Mouse (Mus musculus): ENCODE measurements around the gene Mms19.

The Mms19 gene

DNA sequence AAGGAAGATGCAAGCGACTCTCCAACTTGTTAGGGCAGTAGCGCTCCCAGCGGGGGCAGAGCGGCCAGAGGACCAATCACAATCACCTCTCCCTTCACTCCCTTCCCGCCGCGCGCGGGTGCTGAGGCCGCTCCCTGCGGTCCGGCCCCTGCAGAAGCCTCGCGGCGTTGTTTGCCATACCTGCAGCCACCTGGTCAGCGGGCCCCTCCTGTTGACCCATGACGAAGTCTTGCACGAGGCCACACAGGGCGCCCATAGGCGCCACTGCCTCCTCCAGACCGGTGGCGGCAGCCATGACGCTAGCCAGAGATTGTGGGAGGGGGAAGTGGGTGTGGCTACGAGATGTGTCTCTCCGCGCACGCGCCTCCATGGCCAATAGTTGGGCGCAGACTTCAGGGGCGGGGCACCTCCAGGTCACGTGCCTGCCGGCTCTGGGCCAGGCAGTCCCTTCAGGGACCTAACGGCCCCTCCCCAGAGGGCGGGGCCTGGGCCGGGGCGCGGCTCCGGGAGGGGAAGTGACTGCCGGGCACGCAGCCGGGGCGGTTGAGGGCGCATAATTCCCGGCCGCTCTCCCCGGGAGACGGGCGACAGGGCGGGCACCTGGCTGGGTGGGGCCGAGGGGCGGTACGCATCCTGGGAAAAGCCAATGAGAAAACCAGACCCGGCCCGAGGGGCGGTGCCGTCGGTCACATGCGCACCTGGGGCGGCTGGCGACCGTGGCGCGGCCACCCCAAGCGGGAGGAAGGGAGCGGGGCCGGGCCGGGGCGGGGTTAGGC, at the start of gene Mms19:
Gene Mms19, minus strand, starts transcription at position 339 of the 776 bp plus-strand sequence.
- peak; percentile 99 for DNase-seq

- peak; percentile 93 for DNase-seq
Measured at GRCm38 (mm10) chr19:42026158-42026557, 45.2 kb upstream of the Mms19 start.

DNA sequence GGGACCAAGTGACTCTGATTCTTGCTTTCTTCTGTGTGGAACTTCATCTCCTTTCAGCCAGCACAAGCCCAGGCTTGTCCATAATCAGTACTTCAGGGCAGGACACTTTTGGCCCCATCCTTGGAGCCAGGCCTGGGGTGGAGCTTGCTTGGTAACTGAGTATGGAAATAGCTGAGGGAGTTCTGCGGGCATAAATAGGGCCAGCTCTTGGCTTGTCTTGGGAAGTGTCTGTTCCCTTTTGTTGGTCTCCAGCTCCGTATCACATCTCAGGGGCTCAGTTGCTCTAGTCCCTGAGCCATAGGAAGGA, 41.5 kb upstream of the Mms19 start:
- DNase-seq, result no peak

- peak in 1 of 2 experiments; percentile 44 for DNase-seq
Measured at GRCm38 (mm10) chr19:42021681-42022541, 41.0 kb upstream of the Mms19 start.

- DNase-seq, result no peak
Measured at GRCm38 (mm10) chr19:42019011-42019522, 38.1 kb upstream of the Mms19 start.

- DNase-seq, result peak; percentile 90 to 94
Measured at GRCm38 (mm10) chr19:42017399-42018247, 36.7 kb upstream of the Mms19 start.

DNA sequence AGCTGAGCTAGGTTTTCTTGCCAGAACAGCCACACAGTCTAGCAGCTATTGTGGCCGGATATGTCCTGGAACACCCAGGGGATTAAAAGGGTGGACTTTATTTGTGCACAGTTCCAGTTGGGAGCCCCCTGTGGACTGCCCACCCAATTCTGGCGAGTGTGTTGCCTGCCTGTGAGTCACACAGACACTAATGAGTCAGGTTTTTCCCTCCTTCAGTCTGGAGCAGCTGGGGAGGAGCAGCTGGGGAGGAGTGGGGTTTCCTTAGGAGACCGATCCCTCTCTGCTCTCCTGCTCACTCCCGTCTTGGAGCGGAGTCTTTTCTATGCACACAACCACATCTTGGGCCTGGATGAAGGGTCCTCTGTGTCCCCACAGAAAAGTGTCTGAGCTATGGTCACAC, 35.9 kb upstream of the Mms19 start:
- DNase-seq, result peak in 1 of 2 experiments; percentile 31

DNA sequence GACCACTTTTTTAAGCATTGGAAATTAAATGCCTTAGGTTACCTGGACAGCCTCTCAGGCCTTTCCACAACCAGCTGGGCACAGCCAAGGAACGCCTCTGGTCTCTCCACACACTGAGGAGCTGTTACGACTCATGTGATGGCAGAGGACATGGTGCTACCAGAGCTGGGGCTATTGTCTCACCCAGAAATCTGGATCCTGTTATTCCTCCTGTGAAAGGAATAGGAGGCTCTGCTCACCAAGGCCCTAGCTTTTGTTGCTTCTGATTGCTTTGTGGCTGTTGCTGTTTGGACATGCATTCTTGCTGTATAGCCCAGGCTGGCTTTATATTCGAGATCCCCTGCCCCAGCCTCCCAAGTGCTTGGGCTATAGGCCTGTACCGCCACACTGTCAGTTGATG, 35.3 kb upstream of the Mms19 start:
- DNase-seq, result no peak

DNA sequence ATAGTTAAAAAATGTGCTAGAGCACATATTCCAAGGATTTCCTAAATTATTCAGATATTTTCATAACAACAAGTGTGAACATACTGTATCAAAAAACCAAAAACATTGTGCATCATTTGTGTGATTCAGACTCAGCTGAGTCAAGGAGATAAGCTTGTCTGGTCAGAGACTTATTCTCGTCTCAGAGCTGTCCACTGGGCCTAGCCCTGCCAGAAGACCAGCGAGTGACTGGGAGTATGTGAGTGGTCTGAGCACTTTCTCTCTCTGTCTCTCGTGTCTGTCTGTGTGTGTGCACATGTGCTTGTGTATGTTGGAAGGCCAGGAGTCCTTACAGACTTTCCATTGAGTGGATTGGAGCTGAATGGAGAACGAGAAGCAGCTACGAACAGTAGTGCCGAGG, 34.0 kb upstream of the Mms19 start:
- DNase-seq, result no peak

- DNase-seq, result no peak
Measured at GRCm38 (mm10) chr19:42014231-42014825, 33.4 kb upstream of the Mms19 start.

DNA sequence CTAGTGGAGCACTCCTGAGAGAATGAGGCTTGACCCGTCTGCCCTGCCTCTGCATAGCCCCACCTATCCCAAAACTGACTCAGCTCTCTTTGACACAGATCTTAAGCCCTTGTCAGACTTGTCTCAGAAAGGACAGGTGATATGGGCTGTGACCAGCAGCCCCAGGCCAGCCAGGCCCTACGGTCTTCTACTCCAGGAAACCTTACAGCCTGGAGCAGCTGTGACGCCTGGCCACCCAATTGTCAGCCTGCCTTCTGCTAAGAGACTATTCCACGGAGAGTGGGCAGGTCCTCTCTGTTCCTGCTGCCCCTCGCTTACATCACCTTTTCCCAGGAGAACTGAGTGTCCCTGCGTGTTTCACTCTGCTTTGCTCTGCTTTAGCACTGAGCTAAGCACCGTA, 30.2 kb upstream of the Mms19 start:
- DNase-seq, result no peak

- DNase-seq, result no peak
Measured at GRCm38 (mm10) chr19:42010436-42010835, 29.5 kb upstream of the Mms19 start.

DNA sequence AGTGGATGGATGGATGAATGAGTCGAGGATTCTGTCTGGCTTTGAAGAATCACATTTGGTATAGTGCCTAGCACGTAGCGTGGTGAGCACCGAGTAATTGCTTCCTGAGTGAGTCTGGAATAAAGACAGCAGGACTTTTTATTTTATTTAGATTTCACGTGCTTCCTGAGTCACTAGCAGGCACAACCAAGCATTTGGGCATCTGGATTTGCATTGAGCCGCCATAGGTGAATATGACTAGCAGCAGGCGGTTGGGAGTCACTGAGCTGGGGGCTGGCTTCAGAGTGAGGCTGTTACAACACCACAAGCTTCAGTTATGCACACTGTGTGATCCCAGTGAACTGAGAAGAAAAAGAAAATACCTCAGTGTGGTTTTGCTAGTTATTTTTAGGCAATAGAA, 28.1 kb upstream of the Mms19 start:
- no peak for DNase-seq

DNA sequence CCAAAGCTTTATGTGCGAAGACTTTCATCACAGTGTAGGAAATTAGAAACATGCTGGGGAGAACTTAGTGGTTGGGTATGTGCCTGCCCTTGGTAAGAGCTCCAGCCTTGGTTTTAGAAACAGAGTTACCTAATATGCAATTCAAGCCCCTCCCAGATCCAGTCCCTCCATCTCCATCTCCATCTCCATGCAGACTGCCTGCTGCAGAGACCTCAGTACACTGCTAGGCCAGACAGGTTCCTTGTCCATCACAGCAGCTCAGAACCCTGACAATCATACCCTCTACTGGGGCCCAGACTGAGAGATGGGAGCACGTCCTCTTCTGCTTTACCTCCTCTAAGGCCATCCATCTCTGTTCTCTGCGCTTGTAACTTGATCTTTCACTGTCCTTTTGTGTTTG, 27.6 kb upstream of the Mms19 start:
- no peak for DNase-seq

GRCm38 (mm10) chr19:42006568-42006967, 25.6 kb upstream of the Mms19 start:
- no peak for DNase-seq

- no peak for DNase-seq
Measured at GRCm38 (mm10) chr19:42005616-42006015, 24.7 kb upstream of the Mms19 start.

DNA sequence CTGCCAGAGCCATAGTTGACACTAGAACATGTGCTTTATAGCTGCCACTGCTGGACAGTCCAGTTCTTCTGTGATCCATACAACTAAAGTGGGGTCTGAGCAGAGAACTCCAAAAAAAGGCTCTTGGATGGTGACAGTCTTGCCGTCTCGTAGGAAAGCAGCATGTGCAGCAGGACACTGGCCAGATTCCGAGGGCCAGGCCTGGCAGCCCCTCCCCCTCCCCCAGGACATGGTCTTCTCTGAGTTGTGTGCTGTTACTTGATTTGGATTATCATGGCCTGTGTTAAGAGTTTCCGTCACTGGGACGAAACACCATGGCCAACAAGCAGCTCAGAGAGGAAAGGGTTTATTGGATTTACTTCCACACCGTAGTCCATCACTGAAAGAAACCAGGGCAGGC, 23.3 kb upstream of the Mms19 start:
- DNase-seq, result peak; percentile 52 to 55

- DNase-seq, result no peak
Measured at GRCm38 (mm10) chr19:42001253-42001980, 20.5 kb upstream of the Mms19 start.

DNA sequence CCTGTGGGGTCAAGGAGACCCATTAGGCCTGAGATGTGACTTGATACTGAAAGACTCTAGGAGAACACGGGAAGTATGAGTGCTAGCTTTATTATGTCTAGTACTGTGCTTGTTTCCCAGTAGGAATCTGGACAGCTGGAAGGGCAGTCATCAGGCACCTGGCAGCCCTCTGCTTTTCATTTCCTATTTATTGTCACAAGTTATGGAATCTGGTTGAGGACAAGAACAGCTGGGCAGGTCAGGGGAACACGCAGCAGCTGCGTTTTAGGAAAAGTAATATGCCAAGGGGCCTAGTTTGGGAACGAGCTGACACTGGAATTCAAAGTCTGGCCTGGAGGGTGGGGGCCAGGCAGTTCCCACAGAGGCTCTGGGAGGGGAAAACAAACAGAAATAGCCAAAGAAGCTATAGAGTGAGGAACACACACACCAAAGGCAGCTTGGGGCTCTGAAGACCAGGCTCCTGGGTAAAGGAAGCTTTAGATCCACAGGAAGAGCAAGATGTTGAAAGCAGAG, 19.5 kb upstream of the Mms19 start:
- DNase-seq, result no peak

- DNase-seq, result no peak
Measured at GRCm38 (mm10) chr19:41999688-42000283, 18.8 kb upstream of the Mms19 start.

Data from cerebellum, postnatal 14 days (tissue).